Mouse (Mus musculus) forebrain, embryonic 14.5 days (tissue): ENCODE measurements at regions not wholly inside any gene's neighbourhood (a gene's known extent, or its start where the extent isn't known, plus 50 kb on each side); places are given as distances from the start of the nearest gene placed in this dataset.
"Not testable (repeated sequence)": the region's sequence is repeated elsewhere in the genome, so short reads cannot be mapped to it uniquely, and the experiment has no call there.

Experiments used
- ATAC-seq: fragments of 200-750 bp; cut with Nextera tagmentation; 2 replicates; pipeline ENCODE4 v1.8.0; 2017; ENCODE audit warnings: mild to moderate bottlenecking, moderate library complexity
- DNase-seq: peaks from one replicate; pipeline ENCODE4 v3.0.0-alpha.2; 2015; ENCODE audit warnings: low spot score
- H3K27ac ChIP-seq: fragments of 300-500 bp; sonication (generic); 2 replicates; pipeline ENCODE4 v1.5.1; 2014; ENCODE audit warnings: low read depth, mild to moderate bottlenecking, control low read depth, low read length, moderate library complexity
- H3K27me3 ChIP-seq: fragments of 300-500 bp; sonication (generic); replicated peaks from 2 replicates; pipeline ENCODE4 v1.6.1; 2014; ENCODE audit warnings: low read length, control low read depth, mixed read lengths; ENCODE audit not compliant: control insufficient read depth, insufficient read depth
- H3K36me3 ChIP-seq: fragments of 300-500 bp; sonication (generic); 2 replicates; pipeline ENCODE4 v1.6.1; 2014; ENCODE audit warnings: low read length, control low read depth; ENCODE audit not compliant: control insufficient read depth, insufficient read depth
- H3K4me1 ChIP-seq: fragments of 300-500 bp; sonication (generic); 2 replicates; pipeline ENCODE4 v1.6.1; 2014; ENCODE audit warnings: antibody characterized with exemption, low read length, control low read depth; ENCODE audit not compliant: control insufficient read depth, insufficient read depth
- H3K4me2 ChIP-seq: fragments of 300-500 bp; sonication (generic); 2 replicates; pipeline ENCODE4 v1.6.1; 2014; ENCODE audit warnings: mild to moderate bottlenecking, control low read depth, low read length
- H3K4me3 ChIP-seq: fragments of 300-500 bp; sonication (generic); 2 replicates; pipeline ENCODE4 v1.5.1; 2014; ENCODE audit warnings: low read depth, low read length, control low read depth
- H3K9ac ChIP-seq: fragments of 300-500 bp; sonication (generic); 2 replicates; pipeline ENCODE4 v1.6.1; 2014; ENCODE audit warnings: mild to moderate bottlenecking, low read length, control low read depth, moderate library complexity
- H3K9me3 ChIP-seq: fragments of 300-500 bp; sonication (generic); replicated peaks from 2 replicates; pipeline ENCODE4 v1.6.1; 2016; ENCODE audit warnings: low read length, control low read depth, mixed read lengths; ENCODE audit not compliant: control insufficient read depth
- WGBS: fragments of 180-500 bp; shearing (Covaris S2); extraction: QIAGEN DNeasy Blood & Tissue Kit; methylation state at CpG from one replicate; pipeline ENCODE4 v1.1.7; 2014; 5-methylcytosine and 5-hydroxymethylcytosine counted together

DNA sequence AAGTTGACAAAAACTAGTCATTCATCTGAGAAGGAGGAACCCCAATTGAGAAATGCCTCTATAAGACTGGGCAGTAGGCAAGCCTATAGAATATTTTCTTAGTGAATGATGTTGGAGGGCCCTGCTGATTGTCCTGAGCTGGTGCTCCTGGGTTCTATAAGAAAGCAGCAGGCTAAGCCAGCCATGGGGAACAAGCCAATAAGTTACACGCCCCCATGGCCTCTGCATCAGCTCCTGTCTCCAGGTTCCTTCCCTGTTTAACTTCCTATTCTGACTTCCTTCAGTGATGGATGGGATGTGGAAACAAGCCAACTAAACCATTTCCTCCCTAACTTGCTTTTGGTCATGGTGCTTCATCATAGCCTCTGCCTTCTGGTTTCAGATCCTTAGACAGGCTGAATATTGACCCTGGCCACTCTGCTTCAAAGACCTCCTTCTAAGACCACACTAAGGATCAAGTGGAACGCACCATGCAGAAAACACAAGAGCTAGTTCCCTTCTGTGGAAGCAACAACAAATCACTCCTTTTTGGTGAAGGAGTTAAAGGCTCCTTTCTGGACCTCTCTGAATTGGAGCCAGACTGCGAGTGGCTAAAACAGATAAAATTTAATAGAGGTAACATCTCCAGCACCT is 76.7 kb downstream of the Tomm20 start:
- Histone ChIP-seq H3K4me1 (no peaks in the 10 kb centered on the region), H3K4me3 (no peak overlapping the region), H3K36me3 (no peaks in the 10 kb centered on the region), H3K9ac (no peak overlapping the region), H3K27ac (no peak overlapping the region), H3K9me3 (no peaks in the 10 kb centered on the region), H3K27me3 (no peaks in the 10 kb centered on the region), H3K4me2 (no peak overlapping the region)
- 87% methylated on average over 3 of the region's 3 CpGs for WGBS
- no peak for DNase-seq
- ATAC-seq, result no peak

DNA sequence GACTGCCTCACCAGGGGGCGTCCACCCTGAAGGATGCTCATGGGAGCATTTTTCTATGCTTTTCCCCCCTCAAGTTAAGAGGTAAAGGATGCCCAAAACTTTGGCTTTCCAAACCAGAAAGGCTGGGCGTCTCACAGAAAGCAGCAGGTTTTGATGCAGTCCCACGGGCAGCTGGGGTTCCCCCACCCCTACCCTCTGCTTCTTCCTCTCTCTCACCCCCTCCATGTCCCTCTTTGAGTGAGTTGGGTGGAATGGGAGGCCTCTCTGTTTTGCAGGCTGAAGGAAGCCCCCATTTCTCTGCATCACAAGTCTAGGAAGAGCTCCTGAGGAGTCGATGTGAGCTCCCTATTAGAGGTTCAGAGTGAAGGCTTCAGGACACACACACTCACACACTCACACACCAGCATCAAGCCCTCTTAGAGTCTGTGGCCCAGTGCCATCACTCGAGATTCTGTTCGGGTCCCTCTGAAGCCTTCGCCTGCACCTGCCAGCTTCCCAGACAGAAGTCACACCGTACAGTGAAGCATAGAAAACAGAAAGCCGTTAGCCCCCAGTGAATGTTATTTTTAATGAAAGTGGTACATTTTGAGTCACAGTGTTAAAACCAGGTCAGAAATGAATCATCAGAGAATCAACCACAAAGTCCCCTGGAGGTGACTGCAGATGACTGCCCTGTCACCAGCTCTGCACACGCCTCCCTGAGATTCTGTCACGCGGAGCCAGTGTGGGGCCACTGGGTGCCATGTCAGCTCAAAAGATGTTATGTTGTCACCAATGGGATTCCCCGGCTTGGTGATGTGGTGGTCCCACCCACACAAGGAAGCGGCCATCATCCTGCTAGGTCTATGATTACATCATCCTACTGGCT is 78.3 kb downstream of the Tomm20 start:
- Histone ChIP-seq H3K9ac (no peak overlapping the region), H3K27ac (no peak overlapping the region), H3K4me2 (no peak overlapping the region), H3K4me1 (no peaks in the 10 kb centered on the region), H3K27me3 (no peaks in the 10 kb centered on the region), H3K36me3 (no peaks in the 10 kb centered on the region), H3K9me3 (no peaks in the 10 kb centered on the region), H3K4me3 (no peak overlapping the region)
- 88% methylated on average over 14 of the region's 14 CpGs for WGBS
- no peak for DNase-seq
- no peak for ATAC-seq

DNA sequence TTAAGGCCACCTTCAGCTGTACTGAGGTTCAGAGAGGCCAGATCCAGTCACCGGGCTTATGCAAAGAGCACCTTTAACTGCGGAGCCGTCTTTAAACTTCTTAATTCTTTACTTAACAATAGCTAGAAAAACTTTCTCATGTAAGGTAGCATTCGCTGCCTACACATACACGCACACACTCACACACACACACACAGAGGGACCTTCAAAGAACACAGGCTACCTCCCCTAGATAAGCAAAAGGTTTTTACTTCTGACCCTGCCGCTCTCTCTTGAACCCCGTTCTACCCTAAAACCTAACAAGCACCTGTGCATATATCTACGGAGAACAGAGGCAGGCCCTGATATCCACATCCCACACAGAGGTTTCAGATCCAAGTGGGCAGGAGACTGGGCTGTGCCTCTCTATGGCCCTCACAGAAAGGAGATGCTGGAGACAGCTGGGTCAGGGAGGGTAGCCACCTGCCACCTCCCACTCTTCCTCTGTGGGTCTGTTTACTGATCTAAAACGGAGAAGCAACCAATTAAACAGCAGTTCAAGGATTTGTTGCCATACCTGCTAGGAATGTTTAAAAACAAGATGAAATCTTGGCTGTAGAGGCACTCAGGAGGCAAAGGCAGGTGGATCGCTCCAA is 81.2 kb downstream of the Tomm20 start:
- H3K4me2 ChIP-seq, result no peak overlapping the region
- no peak overlapping the region for H3K27ac ChIP-seq
- 88% methylated on average over 10 of the region's 10 CpGs for WGBS
- no peaks in the 10 kb centered on the region for H3K27me3 ChIP-seq
- DNase-seq, result no peak
- H3K9me3 ChIP-seq, result no peaks in the 10 kb centered on the region
- no peaks in the 10 kb centered on the region for H3K4me1 ChIP-seq
- no peaks in the 10 kb centered on the region for H3K36me3 ChIP-seq
- H3K4me3 ChIP-seq, result no peak overlapping the region
- H3K9ac ChIP-seq, result no peak overlapping the region
- no peak for ATAC-seq

DNA sequence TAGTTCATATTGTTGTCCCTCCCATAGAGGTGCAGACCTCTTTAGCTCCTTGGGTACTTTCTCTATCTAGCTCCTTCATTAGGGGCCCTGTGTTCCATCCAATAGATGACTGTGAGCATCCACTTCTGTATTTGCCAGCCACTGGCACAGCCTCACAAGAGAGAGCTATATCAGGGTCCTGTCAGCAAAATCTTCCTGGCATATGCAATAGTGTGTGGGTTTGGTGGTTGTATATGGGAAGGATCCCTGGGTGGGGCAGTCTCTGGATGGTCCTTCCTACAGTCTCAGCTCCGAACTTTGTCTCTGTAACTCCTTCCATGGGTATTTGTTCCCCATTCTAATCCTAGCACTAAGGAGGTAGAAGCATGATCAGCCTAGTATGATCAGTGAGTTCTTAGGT is 82.0 kb downstream of the Tomm20 start:
- DNase-seq, H3K36me3 ChIP-seq, H3K4me3 ChIP-seq, H3K27ac ChIP-seq, H3K9me3 ChIP-seq, H3K4me1 ChIP-seq, ATAC-seq, H3K9ac ChIP-seq, H3K4me2 ChIP-seq, H3K27me3 ChIP-seq: not testable (repeated sequence)
- 90% methylated on average over 1 of the region's 1 CpGs for WGBS

DNA sequence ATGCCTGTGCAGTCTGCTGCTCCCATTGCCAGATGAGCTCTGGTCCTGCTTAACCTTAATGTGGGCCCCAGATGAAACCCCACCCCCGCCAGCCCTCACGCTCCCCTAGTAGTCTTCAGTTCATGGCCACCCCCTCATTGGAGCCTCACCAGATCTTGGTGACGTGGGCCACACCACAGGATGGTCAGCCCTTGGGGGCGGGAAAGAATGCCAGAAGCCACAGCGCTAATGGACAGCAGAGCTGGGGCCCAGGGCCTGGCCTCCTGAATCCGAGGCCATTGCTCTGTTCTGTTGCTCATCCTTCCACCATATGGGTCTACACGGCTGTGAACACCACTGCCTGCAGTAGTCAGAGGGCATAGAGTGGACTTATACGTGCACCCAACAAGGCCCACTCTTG is 83.9 kb downstream of the Tomm20 start:
- no peak for ATAC-seq
- Histone ChIP-seq H3K9ac (no peak overlapping the region), H3K4me3 (no peak overlapping the region), H3K27me3 (no peaks in the 10 kb centered on the region), H3K27ac (no peak overlapping the region), H3K4me1 (no peaks in the 10 kb centered on the region), H3K9me3 (no peaks in the 10 kb centered on the region; the same call in 1 of the 2 replicates), H3K36me3 (no peaks in the 10 kb centered on the region), H3K4me2 (no peak overlapping the region)
- WGBS, result 91% methylated on average over 8 of the region's 8 CpGs
- DNase-seq, result no peak

DNA sequence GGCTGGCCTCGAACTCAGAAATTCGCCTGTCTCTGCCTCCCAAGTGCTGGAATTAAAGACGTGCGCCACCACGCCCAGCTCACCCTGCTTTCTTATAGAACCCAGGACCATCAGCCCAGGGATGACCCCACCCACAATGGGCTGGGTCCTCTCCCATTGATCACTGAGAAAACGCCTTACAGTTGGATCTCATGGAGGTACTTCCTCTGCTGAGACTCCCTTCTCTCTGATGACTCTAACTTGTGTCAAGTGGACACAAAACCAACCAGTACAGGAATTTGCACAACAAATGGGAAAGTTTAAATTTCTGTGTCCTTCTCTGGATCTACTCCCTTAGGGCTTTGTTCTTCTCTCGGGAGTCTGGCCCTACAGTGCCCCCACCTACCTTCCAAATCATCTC is 85.0 kb downstream of the Tomm20 start:
- no peaks in the 10 kb centered on the region; the same call in 1 of the 2 replicates for H3K9me3 ChIP-seq
- WGBS, result 92% methylated on average over 7 of the region's 7 CpGs
- no peak for ATAC-seq

DNA sequence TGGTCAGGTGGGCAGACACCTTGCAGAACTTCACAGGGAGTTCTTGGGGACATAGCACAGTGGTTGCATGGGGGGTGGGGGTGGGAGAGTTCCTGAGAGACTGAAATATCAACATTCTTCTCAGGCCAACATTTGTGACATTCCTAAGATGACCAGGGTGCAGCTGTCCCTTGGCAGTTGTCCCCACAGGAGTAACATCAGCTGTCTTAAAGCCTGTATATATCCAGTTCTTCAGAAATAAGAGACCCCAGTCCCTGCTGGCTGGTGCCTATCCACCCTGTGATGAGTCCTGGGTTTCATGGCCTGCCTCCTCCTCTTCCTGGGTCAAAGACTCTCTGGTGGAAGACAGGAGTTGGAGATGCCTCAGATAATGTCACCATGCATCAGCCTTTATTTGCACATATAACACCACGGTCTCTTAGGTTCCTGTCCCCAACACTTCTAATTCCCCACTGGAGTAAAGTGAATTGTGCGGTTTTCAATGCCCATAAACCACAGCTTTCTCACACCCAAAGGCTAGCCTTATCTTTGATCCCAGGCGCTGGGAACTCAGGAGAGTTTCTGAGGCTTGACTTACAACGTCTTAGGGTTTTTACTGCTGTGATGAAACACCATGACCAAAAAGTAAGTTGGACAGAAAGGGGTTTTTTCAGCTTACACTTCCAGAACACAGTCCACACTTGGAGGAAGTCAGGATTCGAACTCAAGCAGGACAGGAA is 85.8 kb downstream of the Tomm20 start:
- Histone ChIP-seq H3K36me3 (no peaks in the 10 kb centered on the region), H3K4me1 (no peaks in the 10 kb centered on the region), H3K27me3 (no peaks in the 10 kb centered on the region), H3K9ac (no peak overlapping the region), H3K27ac (no peak overlapping the region), H3K9me3 (no peaks in the 10 kb centered on the region; the same call in 1 of the 2 replicates), H3K4me3 (no peak overlapping the region), H3K4me2 (no peak overlapping the region)
- DNase-seq, result no peak
- WGBS, result 91% methylated on average over 5 of the region's 5 CpGs
- no peak for ATAC-seq

More for the DNA sequence above, 85.0 kb downstream of the Tomm20 start:
- no peaks in the 10 kb centered on the region for H3K27me3 ChIP-seq
- H3K9ac ChIP-seq, result no peak overlapping the region
- no peak for DNase-seq
- H3K36me3 ChIP-seq, result no peaks in the 10 kb centered on the region
- no peak overlapping the region for H3K4me3 ChIP-seq
- no peak overlapping the region for H3K27ac ChIP-seq
- no peaks in the 10 kb centered on the region for H3K4me1 ChIP-seq
- no peak overlapping the region for H3K4me2 ChIP-seq

DNA sequence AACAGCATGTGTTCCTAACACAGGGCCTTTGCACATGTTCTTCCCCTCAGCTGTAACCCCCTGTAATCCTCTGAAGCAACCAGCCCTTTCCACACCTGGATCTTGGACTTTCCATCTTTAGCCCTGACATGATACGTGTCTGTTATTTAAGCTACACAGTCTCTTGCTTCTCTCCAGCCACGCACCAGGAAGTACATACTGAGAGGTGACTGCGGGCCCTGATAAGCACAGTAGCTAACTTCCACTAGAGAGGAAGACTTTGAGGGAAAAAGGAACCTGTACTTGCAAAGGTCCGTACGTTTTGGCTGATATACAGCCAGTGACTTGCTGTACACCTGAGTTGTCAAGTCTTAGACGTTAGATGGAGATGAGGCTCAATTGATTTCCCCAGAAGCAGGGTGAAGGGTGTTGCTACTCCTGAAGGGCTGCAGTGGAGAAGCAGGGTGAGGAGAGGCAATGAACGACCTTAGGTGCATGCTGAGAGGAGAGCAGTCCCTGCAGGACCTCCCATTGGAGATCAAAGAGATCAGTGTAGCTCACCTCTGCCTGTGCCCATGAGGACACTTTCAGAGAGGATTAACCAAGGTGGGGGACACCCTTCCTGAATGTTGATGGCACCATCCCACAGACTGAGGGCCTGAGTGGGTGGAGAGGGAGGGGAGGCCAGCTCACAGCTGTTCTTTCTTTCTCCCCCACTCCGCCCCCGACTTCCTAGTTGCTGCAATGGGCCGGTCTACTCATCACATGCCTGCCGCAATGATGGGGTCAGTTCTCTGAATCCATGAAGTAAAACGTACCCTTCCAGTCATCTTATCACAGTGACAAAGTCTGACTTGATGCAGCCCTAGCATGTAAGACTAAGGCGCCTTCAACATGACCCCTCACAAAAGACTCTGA is 88.1 kb downstream of the Tomm20 start:
- 83% methylated on average over 13 of the region's 13 CpGs for WGBS
- ATAC-seq, result no peak

More for the DNA sequence above, 88.1 kb downstream of the Tomm20 start:
- no peak overlapping the region for H3K27ac ChIP-seq
- H3K4me1 ChIP-seq, result no peaks in the 10 kb centered on the region
- no peak overlapping the region for H3K9ac ChIP-seq
- no peaks in the 10 kb centered on the region for H3K27me3 ChIP-seq
- H3K9me3 ChIP-seq, result no peaks in the 10 kb centered on the region; the same call in 1 of the 2 replicates
- no peaks in the 10 kb centered on the region for H3K36me3 ChIP-seq
- H3K4me2 ChIP-seq, result no peak overlapping the region
- no peak overlapping the region for H3K4me3 ChIP-seq
- no peak for DNase-seq
